Mouse (Mus musculus): ENCODE data around the gene Bcl11b.

GRCm38 (mm10) chr12:108009156-108009555 lies 5.8 kb upstream of the Bcl11b start:
- TF ChIP-seq POLR2A (IDR thresholded peaks at IDR 0.05; ENCODE audit: borderline replicate concordance, control insufficient read depth, low read depth, low read length), result no peak
- no peak for TF ChIP-seq CTCF (IDR thresholded peaks at IDR 0.05; ENCODE audit: control insufficient read depth, insufficient read depth, low read length)
